In the genomic region with DNA sequence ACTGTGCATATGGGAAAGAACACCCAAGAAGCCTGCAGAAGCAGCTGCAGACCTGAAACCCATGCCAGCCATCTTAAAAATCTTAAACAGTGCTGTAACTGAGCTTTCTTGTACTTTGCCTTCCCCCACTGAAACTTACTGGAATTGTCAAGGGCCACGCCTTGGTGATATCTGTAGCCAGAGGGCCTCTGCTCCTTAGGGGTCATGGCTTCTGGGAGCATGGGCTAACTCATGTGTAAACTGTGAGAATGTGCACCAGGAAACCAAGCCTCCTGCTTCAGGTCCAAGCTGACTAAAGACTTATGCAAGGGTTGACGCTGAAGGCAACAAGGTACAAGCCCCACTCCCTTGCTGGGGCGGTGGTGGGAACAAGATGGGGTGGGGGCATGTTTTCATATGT, we compare ENCODE assay signal across 19 mouse cellular contexts.
A peak's percentile ranks its signal among the peaks of the same experiment; 100 is the strongest.
DNase-seq lines count a peak whose midpoint lies in the region; ATAC-seq and TF ChIP-seq lines count a peak whose summit lies in the region.
"Had no signal": no experiment of that assay in that cellular context is flagged by ENCODE, and none has a peak within 500 bp of the region (broad histone marks: within the 10 kb centered on the region; RNA-seq: fewer than 3 reads in every experiment).

No protein-coding gene starts in this region.

- H3K9ac ChIP-seq in stomach, postnatal 0 days (ENCODE audit: low read length) = no peak overlapping the region
- H3K9ac ChIP-seq: embryonic facial prominence, embryonic 12.5 days; forebrain, embryonic 15.5 days; heart, embryonic 15.5 days had no signal

- H3K27me3 ChIP-seq in megakaryocyte, embryonic 14.5 days (replicated peaks) = no peaks in the 10 kb centered on the region
- no peaks in the 10 kb centered on the region for H3K27me3 ChIP-seq in stomach, postnatal 0 days (ENCODE audit: control insufficient read depth, insufficient read depth, low read length)
- H3K27me3 ChIP-seq: CH12.LX; embryonic facial prominence, embryonic 12.5 days; forebrain, embryonic 15.5 days; heart, embryonic 15.5 days; Patski had no signal

- no peak for TF ChIP-seq CTCF in stomach, postnatal 0 days (IDR thresholded peaks at IDR 0.05; ENCODE audit: low read depth)

- H3K4me3 ChIP-seq in megakaryocyte, embryonic 14.5 days (replicated peaks) = peak overlapping the region; percentile 5
- no peak overlapping the region for H3K4me3 ChIP-seq in stomach, postnatal 0 days (ENCODE audit: low read depth, low read length)
- H3K4me3 ChIP-seq: embryonic facial prominence, embryonic 12.5 days; forebrain, embryonic 15.5 days; heart, embryonic 15.5 days had no signal

- intact Hi-C loops in left cerebral cortex, postnatal 4 days (cut with DNase I) = no loop called here

- ATAC-seq in megakaryocyte, adult 5-6 weeks (ENCODE audit: poor library complexity, severe bottlenecking) = no peak
- ATAC-seq in monocyte, adult 5-6 weeks (replicated peaks; ENCODE audit: insufficient number of reproducible peaks, low FRiP score, low TSS enrichment, poor library complexity, severe bottlenecking) = 0 out of 2 replicates have a peak, but pooled peaks have one; percentile 5
- ATAC-seq in stomach, postnatal 0 days (ENCODE audit: low FRiP score, low TSS enrichment) = peak; percentile 75
- ATAC-seq: activated CD4-positive, CD25-positive, alpha-beta regulatory T cell, adult 4 months; forebrain, embryonic 15.5 days; Patski had no signal

- H3K4me1 ChIP-seq in megakaryocyte, embryonic 14.5 days = peaks cover 68% of the 10 kb centered on the region
- 0 out of 2 replicates have a peak, but pooled peaks cover 2% of the 10 kb centered on the region for H3K4me1 ChIP-seq in stomach, postnatal 0 days (replicated peaks; ENCODE audit: control insufficient read depth, insufficient read depth)

- H3K4me2 ChIP-seq in stomach, postnatal 0 days (replicated peaks; ENCODE audit: low read depth) = no peak overlapping the region
- H3K4me2 ChIP-seq: embryonic facial prominence, embryonic 12.5 days; forebrain, embryonic 15.5 days; heart, embryonic 11.5 days; heart, embryonic 15.5 days had no signal

- WGBS in stomach, postnatal 0 days = 72% methylated on average over 3 of the region's 3 CpGs

- DNase-seq in stomach, postnatal 0 days (ENCODE audit: low spot score) = peak; percentile 36
- DNase-seq in left cerebral cortex, postnatal 4 days = no peak
- DNase-seq in layer of hippocampus, postnatal 14 days (ENCODE audit: low spot score in 2 of 2) = no peak
- DNase-seq: adrenal gland, postnatal 14 days; cerebellum, adult 11-12 months; cerebellum, adult 9-10 months; cerebellum, postnatal 25 days; gastrocnemius, postnatal 36 days; heart, postnatal 14 days had no signal

- H3K9me3 ChIP-seq in megakaryocyte, embryonic 14.5 days = peaks cover 10% of the 10 kb centered on the region
- H3K9me3 ChIP-seq in stomach, postnatal 0 days (ENCODE audit: control insufficient read depth, low read length) = no peaks in the 10 kb centered on the region
- H3K9me3 ChIP-seq: embryonic facial prominence, embryonic 12.5 days; forebrain, embryonic 15.5 days; heart, embryonic 15.5 days had no signal

- H3K27ac ChIP-seq in stomach, postnatal 0 days (replicated peaks) = no peak overlapping the region
- H3K27ac ChIP-seq: embryonic facial prominence, embryonic 12.5 days; forebrain, embryonic 15.5 days; heart, embryonic 15.5 days had no signal

- no peak for TF ChIP-seq EP300 in stomach, postnatal 0 days (optimal IDR thresholded peaks at IDR 0.05)

- peaks cover 10% of the 10 kb centered on the region for H3K36me3 ChIP-seq in megakaryocyte, embryonic 14.5 days (replicated peaks; ENCODE audit: low read length)
- H3K36me3 ChIP-seq in stomach, postnatal 0 days (ENCODE audit: control insufficient read depth, insufficient read depth, low read length) = no peaks in the 10 kb centered on the region
- H3K36me3 ChIP-seq: embryonic facial prominence, embryonic 12.5 days; forebrain, embryonic 15.5 days; heart, embryonic 15.5 days had no signal
